In the genomic region with DNA sequence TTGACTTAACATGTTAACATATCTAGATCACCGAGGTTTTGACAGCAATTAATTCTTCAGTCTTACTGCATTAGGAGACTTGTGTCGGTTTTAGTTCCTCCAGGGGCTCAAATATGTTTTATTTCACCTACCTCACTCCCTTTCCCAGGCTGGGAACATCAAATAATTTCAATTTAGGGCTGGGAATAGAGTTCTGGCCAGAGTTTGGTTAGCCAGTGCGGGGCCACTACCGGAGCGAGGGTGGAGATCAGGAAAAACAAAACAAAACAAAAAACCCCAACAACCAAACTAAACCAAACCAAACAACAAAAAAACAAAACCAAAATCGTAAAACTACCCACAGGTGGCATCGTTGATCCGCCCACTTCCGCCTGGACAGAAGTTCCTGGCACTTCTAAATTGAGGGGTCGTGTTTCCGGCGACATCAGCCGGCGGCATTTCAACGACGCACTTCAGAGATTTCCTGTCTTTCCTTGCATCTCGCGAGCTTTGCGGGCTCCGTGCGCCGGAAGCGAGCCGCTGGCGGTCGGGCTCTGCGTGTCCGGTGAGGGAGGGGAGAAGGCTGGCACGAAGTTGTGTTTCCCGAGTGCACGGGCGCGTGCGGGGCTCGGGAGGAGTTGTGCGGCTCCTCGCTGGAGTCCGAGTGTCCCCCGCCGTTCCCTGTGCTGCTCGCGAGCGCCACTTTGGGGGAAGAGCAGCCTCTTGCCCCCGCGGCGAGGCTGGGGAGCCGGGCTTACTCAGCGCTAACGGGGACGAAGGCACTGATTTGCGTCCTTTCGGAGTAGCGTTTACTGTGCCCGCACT, we compare ENCODE assay signal across 2 mouse cellular contexts.
A peak's percentile ranks its signal among the peaks of the same experiment; 100 is the strongest.
TF ChIP-seq lines count a peak whose summit lies in the region.

Gene Ssbp1 (plus strand): TSS at position 437 of the 804 bp plus-strand sequence.

TF ChIP-seq in C2C12, 6 proteins besides CTCF, POLR2A, EP300 and RAD21 (continued from another document):
- no peak for TF ChIP-seq FOSL1 (IDR thresholded peaks at IDR 0.05; ENCODE audit: insufficient read depth, low read length, poor library complexity, severe bottlenecking)
TF ChIP-seq in C2C12: peak in this region for 2.

TF ChIP-seq in myocyte, 11 proteins besides CTCF, POLR2A, EP300 and RAD21 (continued from another document):
- TF ChIP-seq POLR2AphosphoS2 (IDR thresholded peaks at IDR 0.05; ENCODE audit: insufficient read length, low read depth) (peak; percentile 97), SRF (IDR thresholded peaks at IDR 0.05; ENCODE audit: control insufficient read depth, insufficient read length, low read depth) (peak; percentile 54), MYOG (IDR thresholded peaks at IDR 0.05; ENCODE audit: control insufficient read depth in 1 of 3, insufficient read depth in 1 of 3, insufficient read length in 2 of 3, low read depth in 2 of 3) (peak in 1 of 3 experiments; percentile 33), CEBPB (IDR thresholded peaks at IDR 0.05; ENCODE audit: insufficient read depth, poor library complexity, severe bottlenecking) (no peak), MAX (IDR thresholded peaks at IDR 0.05; ENCODE audit: low read depth) (no peak)
TF ChIP-seq in myocyte: peak in this region for 5.
